Mouse (Mus musculus): ENCODE measurements around the gene Dennd1b.

Dennd1b gene

GRCm38 (mm10) chr1:139025882-139026645, 62.8 kb downstream of the Dennd1b start:
- no peak for DNase-seq

DNA sequence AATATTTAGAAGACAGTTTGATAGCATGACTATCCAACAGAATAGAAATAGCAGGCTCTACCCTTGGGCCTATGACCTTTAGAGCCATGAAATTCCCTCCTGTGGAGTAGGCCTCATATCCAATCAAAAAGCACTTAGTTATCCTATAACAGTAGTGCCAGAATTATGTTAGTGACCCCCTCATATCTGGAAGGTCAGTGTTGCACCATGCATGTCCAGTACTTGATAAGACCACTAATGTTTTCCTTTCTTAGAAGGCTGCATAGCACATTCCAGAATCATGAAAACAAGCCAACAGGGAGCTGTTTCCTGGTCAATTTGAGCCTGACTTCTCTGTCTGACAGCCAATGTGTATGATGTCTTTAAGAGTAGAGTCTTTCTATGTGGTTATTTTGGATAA, 66.3 kb downstream of the Dennd1b start:
- no peak for DNase-seq

GRCm38 (mm10) chr1:139032411-139032810, 69.2 kb downstream of the Dennd1b start:
- DNase-seq: no peak

DNA sequence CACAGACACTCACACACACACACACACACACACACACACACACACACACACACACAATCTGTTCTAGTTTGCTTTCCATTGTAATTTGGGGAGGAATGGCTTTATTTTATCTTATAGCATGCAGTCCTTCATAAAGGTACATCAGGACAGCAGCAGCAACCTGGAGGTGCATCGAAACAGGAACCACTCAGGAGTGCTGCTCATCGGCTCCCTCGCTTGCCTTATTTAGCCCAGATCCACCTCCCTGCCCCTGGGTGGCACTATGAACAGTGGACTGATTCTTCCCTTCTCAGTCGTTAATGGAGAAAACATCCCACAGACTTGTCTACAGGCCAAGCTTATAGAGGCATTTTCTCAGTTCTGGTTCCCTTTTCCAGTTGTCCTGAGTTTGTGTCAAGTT, 71.9 kb downstream of the Dennd1b start:
- no peak for DNase-seq

DNA sequence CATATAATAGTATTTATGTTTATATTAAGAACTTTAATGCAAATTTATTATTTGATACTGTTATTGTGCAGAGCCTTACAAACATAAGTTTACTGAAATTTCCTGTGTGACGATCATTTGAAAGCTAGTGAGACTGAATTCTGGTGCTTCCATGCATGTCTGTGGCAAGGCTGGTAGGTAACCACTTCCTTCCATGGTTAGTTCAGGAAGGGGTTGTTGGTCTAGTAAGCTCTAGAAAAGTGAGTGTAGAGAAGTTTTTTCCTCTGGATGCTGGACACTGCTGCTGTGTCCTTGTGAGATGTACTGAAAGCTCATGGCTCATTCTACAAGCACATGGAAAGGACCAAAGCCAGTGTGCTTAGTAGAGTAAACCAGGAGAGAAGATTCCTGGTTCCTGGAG, 73.1 kb downstream of the Dennd1b start:
- no peak for DNase-seq

DNA sequence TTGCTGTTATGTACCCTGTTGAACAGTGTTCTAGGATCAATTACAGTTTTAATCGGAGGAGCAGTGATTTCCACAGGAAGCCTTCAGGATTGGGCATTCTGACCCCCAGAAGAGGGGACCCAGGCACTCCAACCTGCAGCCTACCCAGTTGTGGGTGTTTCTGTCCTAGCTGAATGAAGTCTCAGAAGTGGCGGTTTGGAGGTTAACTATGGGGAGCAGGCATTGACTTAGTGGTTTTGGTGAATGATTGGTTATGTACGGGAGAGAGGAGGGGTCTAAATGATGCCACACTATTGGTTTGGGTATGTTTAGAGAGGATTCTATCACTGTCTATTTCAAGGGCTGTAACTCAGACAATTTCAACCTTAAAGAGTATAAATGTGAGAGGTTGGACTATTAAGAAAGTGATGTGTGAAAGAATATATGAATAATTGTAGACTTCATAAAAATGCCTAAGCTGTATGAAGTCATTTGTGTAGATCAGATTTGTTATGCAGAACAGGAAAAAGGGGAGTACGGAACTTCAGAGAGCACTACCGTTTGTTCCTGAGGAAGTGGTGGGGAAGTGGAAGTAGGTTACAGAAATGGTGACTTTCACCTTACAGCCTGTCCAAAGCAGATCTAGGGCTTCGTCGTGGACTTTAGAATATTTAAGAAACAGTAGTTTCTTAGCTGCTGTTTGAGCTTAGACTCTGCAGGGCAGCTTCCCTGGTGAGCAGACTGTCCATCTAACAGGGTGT, 73.7 kb downstream of the Dennd1b start:
- DNase-seq: no peak

GRCm38 (mm10) chr1:139038074-139038473, 74.8 kb downstream of the Dennd1b start:
- no peak for DNase-seq

DNA sequence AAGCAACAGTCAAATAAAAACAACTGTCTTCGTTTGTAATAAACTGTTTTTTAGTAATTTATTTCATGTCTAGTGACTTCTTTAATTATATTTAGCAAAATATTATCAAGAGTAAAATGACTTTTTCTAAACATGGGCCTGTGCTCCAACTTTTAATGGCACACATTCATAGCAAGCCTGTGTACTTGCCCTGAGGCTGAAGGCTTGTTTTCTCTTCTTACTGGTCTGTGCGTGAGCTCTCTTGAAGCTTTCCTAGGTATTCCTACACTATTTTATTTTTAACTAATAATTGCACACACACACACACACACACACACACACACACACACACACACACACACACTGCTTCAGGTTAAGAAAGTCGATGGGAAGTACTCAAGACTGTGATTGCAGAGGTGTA, 75.4 kb downstream of the Dennd1b start:
- no peak for DNase-seq

DNA sequence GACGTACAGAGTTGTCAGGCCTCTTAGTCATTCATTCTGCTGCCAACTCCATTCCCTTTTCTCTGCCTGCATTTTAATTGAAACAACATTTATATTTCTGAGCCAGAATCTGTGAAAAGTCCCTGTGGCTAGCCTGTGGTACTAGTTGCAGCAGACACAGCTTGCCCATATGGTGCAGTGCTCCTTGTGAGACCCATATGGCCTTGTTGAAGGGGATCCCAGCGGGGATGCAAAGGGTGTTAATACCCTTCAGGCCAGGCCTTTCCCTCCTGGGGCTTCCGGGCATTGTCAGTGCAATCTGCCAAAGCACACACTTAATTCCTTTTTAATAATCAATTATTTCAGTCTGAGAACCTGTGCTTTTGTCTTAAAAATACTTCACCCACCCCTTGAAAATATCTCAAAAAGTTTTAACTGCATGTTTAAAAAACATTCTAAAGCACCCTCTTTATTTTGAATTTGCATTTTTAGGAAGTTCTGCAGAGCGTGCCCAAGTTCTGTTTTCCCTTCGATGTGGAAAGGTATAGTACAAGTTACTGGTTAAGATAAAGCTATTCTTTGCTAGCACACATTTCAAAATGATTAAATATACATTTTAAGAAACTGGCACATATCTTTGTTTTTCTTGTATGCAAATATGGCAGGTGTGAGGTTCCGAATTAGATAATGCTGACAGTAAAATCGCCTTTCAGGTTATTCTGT, 76.4 kb downstream of the Dennd1b start:
- no peak for DNase-seq

- DNase-seq: no peak
These were observed 85.8 kb downstream of the Dennd1b start for GRCm38 (mm10) chr1:139049075-139049474.

DNA sequence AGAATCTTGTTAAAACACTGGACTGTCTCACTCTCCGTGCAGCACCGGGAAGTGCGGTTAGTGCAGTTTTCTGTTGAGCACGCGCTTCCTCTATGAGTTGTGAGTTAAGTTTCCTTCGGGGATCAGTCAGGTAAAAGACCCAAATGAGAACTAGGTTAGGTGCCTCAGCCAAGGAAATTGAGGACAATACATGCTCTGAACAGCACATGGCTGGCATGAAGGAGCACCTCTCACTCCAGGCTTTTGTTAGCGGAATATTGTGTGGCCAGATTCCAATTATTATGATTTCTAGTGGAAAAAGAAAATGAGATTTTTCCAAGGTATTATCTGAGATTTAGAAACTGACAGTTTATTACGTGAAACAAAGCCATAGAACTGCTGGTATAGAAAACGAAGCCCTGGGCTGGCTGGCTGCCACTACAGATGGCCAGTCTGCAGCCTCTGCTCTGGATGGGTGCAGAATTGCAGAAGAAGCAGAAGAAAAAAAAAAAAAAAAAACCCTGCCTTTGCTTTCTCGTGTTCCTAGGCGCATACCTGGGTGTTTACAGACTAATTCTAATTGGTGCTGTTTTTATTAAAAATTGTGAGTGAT, 86.7 kb downstream of the Dennd1b start:
- DNase-seq: no peak

- no peak for DNase-seq
These were observed 89.8 kb downstream of the Dennd1b start for GRCm38 (mm10) chr1:139053003-139053402.

GRCm38 (mm10) chr1:139060301-139060700, 97.1 kb downstream of the Dennd1b start:
- DNase-seq: no peak

- DNase-seq: peak; percentile 60
These were observed 101.5 kb downstream of the Dennd1b start for GRCm38 (mm10) chr1:139064711-139065110.

GRCm38 (mm10) chr1:139067210-139067609, 104.0 kb downstream of the Dennd1b start:
- DNase-seq: no peak

DNA sequence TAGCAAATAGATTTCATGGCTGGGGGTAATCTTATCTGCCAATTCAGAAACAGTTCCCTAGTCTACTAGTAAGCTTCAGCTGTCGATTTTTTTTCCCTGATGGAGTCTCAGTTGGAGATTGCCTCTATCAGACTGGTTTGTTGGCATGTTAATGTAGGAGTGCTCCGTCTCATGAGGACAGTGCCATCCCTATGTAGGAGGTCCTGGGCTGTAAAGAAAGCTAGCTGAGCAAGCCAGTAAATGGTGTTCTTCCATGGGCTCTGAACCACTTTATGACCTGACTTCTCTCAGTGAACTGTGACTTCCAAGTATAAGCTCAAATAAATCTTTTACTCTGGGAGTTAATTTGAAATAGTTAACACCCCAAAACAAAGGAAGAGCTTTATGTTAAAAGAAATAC, 107.8 kb downstream of the Dennd1b start:
- DNase-seq: no peak

DNA sequence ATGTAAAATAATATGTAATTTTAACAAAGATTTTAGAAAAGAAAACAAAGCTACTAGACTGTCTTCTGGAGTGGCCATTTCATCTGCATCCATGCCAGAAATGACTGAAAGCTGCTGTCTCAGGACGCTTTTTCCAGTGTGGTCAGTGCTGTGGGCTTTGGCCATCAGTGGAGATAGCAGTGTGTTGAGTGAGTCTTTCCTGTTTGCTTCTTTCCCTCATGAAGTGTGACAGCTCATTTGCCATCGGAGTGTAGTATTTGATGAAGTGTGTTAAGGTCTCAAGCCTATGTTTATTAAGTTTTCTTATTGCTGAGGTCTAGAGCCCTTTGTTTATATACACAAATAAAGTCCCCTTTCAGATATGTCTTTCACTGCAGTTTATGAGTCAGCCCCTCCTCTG, 112.4 kb downstream of the Dennd1b start:
- DNase-seq: no peak

- DNase-seq: no peak
These were observed 114.8 kb downstream of the Dennd1b start for GRCm38 (mm10) chr1:139077989-139078388.

GRCm38 (mm10) chr1:139079000-139079399, 115.8 kb downstream of the Dennd1b start:
- DNase-seq: no peak

DNA sequence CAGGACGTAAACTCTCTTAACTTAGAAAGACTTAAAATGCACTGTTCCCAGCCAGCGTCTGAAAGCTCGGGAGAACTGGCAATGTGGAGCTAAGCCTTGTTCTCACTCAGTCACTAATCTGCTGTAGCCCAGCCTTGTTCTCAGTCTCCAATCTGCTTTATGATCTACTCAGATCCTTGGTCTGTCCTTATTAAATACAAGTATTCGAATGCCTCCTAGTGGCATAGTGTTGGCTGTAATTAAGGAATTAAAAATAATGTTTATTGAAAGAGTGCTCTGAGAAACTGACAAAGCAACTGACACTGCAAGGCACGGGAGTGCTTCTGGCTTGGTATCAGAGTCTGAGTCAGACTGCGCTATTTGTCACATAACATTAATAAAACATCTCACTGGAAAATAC, 116.3 kb downstream of the Dennd1b start:
- DNase-seq: peak; percentile 18

GRCm38 (mm10) chr1:139080517-139081386, 117.5 kb downstream of the Dennd1b start:
- DNase-seq: no peak

GRCm38 (mm10) chr1:139083382-139083781, 120.1 kb downstream of the Dennd1b start:
- DNase-seq: peak; percentile 15
